8 mouse cellular contexts compared by ENCODE assay signal in the genomic region with DNA sequence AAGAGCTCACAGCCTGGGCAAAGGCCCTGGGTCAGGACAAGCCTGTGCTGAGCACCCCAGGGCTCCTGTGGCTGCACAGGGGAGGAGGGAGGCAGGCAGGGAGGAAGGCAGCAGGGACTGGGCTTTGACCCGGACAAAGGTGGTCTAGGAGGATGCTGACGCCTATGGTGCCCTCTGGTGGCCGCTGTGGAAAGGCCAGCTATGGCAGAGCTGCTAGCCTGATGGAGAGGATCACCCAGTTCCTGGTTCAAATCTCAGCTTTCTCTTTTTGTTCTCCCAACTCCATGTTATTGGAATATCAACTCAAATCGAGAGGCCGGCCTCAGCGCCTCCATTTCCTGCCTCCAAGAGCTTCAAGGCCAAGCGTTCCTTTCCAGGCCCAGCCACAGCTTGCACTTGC. TPM values are rescaled to one million over a fixed set of nuclear protein-coding genes. Genes with fewer than 3 reads are reported as not detected.
A peak's percentile ranks its signal among the peaks of the same experiment; 100 is the strongest.
DNase-seq lines count a peak whose midpoint lies in the region; ATAC-seq and TF ChIP-seq lines count a peak whose summit lies in the region.

No protein-coding gene starts in this region.

- ATAC-seq in kidney, embryonic 16.5 days (ENCODE audit: low FRiP score, low TSS enrichment), result no peak
- no peak for ATAC-seq in lung, embryonic 14.5 days (ENCODE audit: insufficient read depth)

- WGBS in kidney, embryonic 16.5 days, result 11% methylated on average over 7 of the region's 7 CpGs
- WGBS in lung, embryonic 14.5 days, result 10% methylated on average over 7 of the region's 7 CpGs

- peaks cover 11% of the 10 kb centered on the region for H3K4me1 ChIP-seq in kidney, embryonic 16.5 days (ENCODE audit: insufficient read depth, low read length)
- peaks cover 8 to 48% of the 10 kb centered on the region in 2 experiments for H3K4me1 ChIP-seq in CH12.LX (ENCODE audit: control insufficient read depth in 1 of 2, insufficient read depth in 2 of 2)
- no peaks in the 10 kb centered on the region for H3K4me1 ChIP-seq in lung, embryonic 14.5 days (ENCODE audit: insufficient read depth)

- peak; percentile 72 for DNase-seq in kidney, adult 11 months
- peak; percentile 76 for DNase-seq in CH12.LX (ENCODE audit: extremely low read depth)
- DNase-seq in brain, adult 2 months (ENCODE audit: low read depth, low spot score), result peak; percentile 57
- peak; percentile 65 to 78 for DNase-seq in heart, postnatal 10 days
- peak; percentile 82 for DNase-seq in lung, embryonic 14.5 days
- peak; percentile 87 for DNase-seq in splenic B cell, adult 2 months (ENCODE audit: low read depth, low spot score)
- no peak for DNase-seq in layer of hippocampus, adult 8-10 months (ENCODE audit: low spot score in 2 of 2)

- dilution Hi-C loops in CH12.LX (cut with MboI; ENCODE audit: extremely low pct_ligation_motif_present, extremely low pct_unique_long_range_greater_than_20kb, low sequenced_read_pairs), result no loop called here

- no peak overlapping the region for H3K4me3 ChIP-seq in kidney, embryonic 16.5 days (ENCODE audit: low read length)
- no peak overlapping the region for H3K4me3 ChIP-seq in CH12.LX (replicated peaks in 1 of 3; ENCODE audit: low read depth in 2 of 3, low read length in 2 of 3, poor library complexity in 1 of 3)
- H3K4me3 ChIP-seq in lung, embryonic 14.5 days (ENCODE audit: low read depth, low read length), result no peak overlapping the region

- H3K27ac ChIP-seq in kidney, embryonic 16.5 days (ENCODE audit: low read length), result no peak overlapping the region
- no peak overlapping the region for H3K27ac ChIP-seq in CH12.LX (ENCODE audit: insufficient read depth, low read depth)
- H3K27ac ChIP-seq in lung, embryonic 14.5 days (ENCODE audit: low read depth), result no peak overlapping the region

- no peak overlapping the region for H3K9ac ChIP-seq in kidney, embryonic 16.5 days (replicated peaks; ENCODE audit: low read length)
- H3K9ac ChIP-seq in CH12.LX (ENCODE audit: insufficient read depth, low read depth), result no peak overlapping the region
- H3K9ac ChIP-seq in lung, embryonic 14.5 days, result no peak overlapping the region

- no peaks in the 10 kb centered on the region for H3K79me2 ChIP-seq in CH12.LX (replicated peaks; ENCODE audit: control insufficient read depth, extremely low read depth, insufficient read depth, poor library complexity, severe bottlenecking)

- H3K36me3 ChIP-seq in kidney, embryonic 16.5 days (ENCODE audit: insufficient read depth, low read length), result no peaks in the 10 kb centered on the region
- H3K36me3 ChIP-seq in CH12.LX (replicated peaks in 1 of 2; ENCODE audit: control insufficient read depth in 1 of 2, insufficient read depth in 1 of 2, low read length in 1 of 2), result no peaks in the 10 kb centered on the region
- no peaks in the 10 kb centered on the region for H3K36me3 ChIP-seq in lung, embryonic 14.5 days (ENCODE audit: insufficient read depth)
- no peaks in the 10 kb centered on the region for H3K36me3 ChIP-seq in splenic B cell, adult 2 months (ENCODE audit: control insufficient read depth, insufficient read depth, low read length, poor library complexity, severe bottlenecking)

- peak; percentile 52 for TF ChIP-seq RAD21 in CH12.LX (IDR thresholded peaks at IDR 0.05; ENCODE audit: low read depth, low read length)

- in situ Hi-C loops in CH12.LX (cut with MboI; ENCODE audit: low pct_ligation_motif_present, low pct_unique_long_range_greater_than_20kb, low sequenced_read_pairs), result no loop called here

- peaks cover 4% of the 10 kb centered on the region; the same call in 1 of the 2 replicates for H3K9me3 ChIP-seq in kidney, embryonic 16.5 days (ENCODE audit: low read length)
- no peaks in the 10 kb centered on the region for H3K9me3 ChIP-seq in CH12.LX (replicated peaks; ENCODE audit: low read length)
- no peaks in the 10 kb centered on the region for H3K9me3 ChIP-seq in lung, embryonic 14.5 days (ENCODE audit: low read depth, low read length)

- peak; percentile 74 to 81; a peak in 3 of 4 replicates for TF ChIP-seq CTCF in CH12.LX (conservative IDR thresholded peaks at IDR 0.05 in 1 of 2, IDR thresholded peaks at IDR 0.05 in 1 of 2; ENCODE audit: low read depth in 2 of 2, low read length in 2 of 2)
- TF ChIP-seq CTCF in lung, embryonic 14.5 days (IDR thresholded peaks at IDR 0.05; ENCODE audit: low read depth), result peak; percentile 84

- TF ChIP-seq POLR2A in CH12.LX (IDR thresholded peaks at IDR 0.05; ENCODE audit: low read depth, low read length), result no peak

- no peaks in the 10 kb centered on the region for H3K27me3 ChIP-seq in kidney, embryonic 16.5 days (ENCODE audit: insufficient read depth, low read length)
- H3K27me3 ChIP-seq in CH12.LX (replicated peaks), result peaks cover 7% of the 10 kb centered on the region
- H3K27me3 ChIP-seq in lung, embryonic 14.5 days (ENCODE audit: insufficient read depth, low read length), result no peaks in the 10 kb centered on the region
- no peaks in the 10 kb centered on the region for H3K27me3 ChIP-seq in splenic B cell, adult 2 months (ENCODE audit: control insufficient read depth, insufficient read depth, low read length, poor library complexity, severe bottlenecking)

- no peak overlapping the region for H3K4me2 ChIP-seq in kidney, embryonic 16.5 days (replicated peaks; ENCODE audit: low read depth, low read length)
- H3K4me2 ChIP-seq in CH12.LX (ENCODE audit: insufficient read depth, low read depth, poor library complexity, severe bottlenecking), result no peak overlapping the region
- no peak overlapping the region for H3K4me2 ChIP-seq in lung, embryonic 14.5 days

- intact Hi-C loops in heart, postnatal 10 days (cut with DNase I), result loop anchor here (2.0 to 10.0 kb wide), 2 partner anchors 31 to 55 kb away; partner anchors contain the start of genes BC025920 and Tle6

- no peak for TF ChIP-seq EP300 in CH12.LX (IDR thresholded peaks at IDR 0.05; ENCODE audit: low read length)

TF ChIP-seq in CH12.LX, 34 proteins besides CTCF, POLR2A, EP300 and RAD21:
- TF ChIP-seq ELF1 (IDR thresholded peaks at IDR 0.05; ENCODE audit: low read depth, low read length), result peak; percentile 34; the same call in 1 of the 2 replicates
- peak; percentile 64 for TF ChIP-seq SMC3 (IDR thresholded peaks at IDR 0.05; ENCODE audit: low read depth, low read length)
- TF ChIP-seq IRF4 (IDR thresholded peaks at IDR 0.05; ENCODE audit: low read depth, low read length), result no peak
- TF ChIP-seq MEF2A (IDR thresholded peaks at IDR 0.05; ENCODE audit: borderline replicate concordance, low read depth, low read length), result no peak
- no peak for TF ChIP-seq ETS1 (conservative IDR thresholded peaks at IDR 0.05; ENCODE audit: low read depth, low read length)

RNA-seq across cellular contexts. Expression of gene Gna11, which starts 5.3 kb away (rescaled TPM):
- 92.3 and 92.7 TPM in 2 replicates for polyA plus RNA-seq in kidney, embryonic 16.5 days (2015; fragmentation: Nextera tagmentation; extraction: Ambion mirVana)
- 7.2 and 9.0 TPM in 2 replicates for total RNA-seq in CH12.LX (2012; rRNA removed)
- 4.1 and 4.3 TPM in 2 replicates for total RNA-seq in CH12.LX (2014; rRNA removed)
- polyA plus RNA-seq in CH12.LX (2012; ENCODE audit: insufficient read length, low read depth), result 6.9 and 8.7 TPM in 2 replicates
- 10 to 100 TPM; 59.2 to 60.6 TPM for total RNA-seq in heart, postnatal 10 days (2021)
- 81.2 and 88.2 TPM in 2 replicates for polyA plus RNA-seq in lung, embryonic 14.5 days (2014; fragmentation: Nextera tagmentation; extraction: Ambion mirVana)
- 100 to 1,000 TPM; 106 to 120 (median 114) TPM for total RNA-seq in layer of hippocampus, adult 8-10 months (2022)

RNA-seq across cellular contexts. Expression of gene Aes, which starts 9.0 kb away (rescaled TPM):
- polyA plus RNA-seq in kidney, embryonic 16.5 days (2015; fragmentation: Nextera tagmentation; extraction: Ambion mirVana), result 322 and 487 TPM in 2 replicates
- total RNA-seq in CH12.LX (2012; rRNA removed) (93.5 and 114 TPM in 2 replicates), CH12.LX (2014; rRNA removed) (7.3 and 11.5 TPM in 2 replicates)
- polyA plus RNA-seq in CH12.LX (2012; ENCODE audit: insufficient read length, low read depth), result 23.4 and 25.1 TPM in 2 replicates
- 100 to 1,000 TPM; 867 to 890 TPM for total RNA-seq in heart, postnatal 10 days (2021)
- 360 and 404 TPM in 2 replicates for polyA plus RNA-seq in lung, embryonic 14.5 days (2014; fragmentation: Nextera tagmentation; extraction: Ambion mirVana)
- 100 to 1,000 TPM; 659 to 695 (median 670) TPM for total RNA-seq in layer of hippocampus, adult 8-10 months (2022)

RNA-seq across cellular contexts. Expression of gene Tle2, which starts 24.1 kb away (rescaled TPM):
- 41.0 and 52.0 TPM in 2 replicates for polyA plus RNA-seq in kidney, embryonic 16.5 days (2015; fragmentation: Nextera tagmentation; extraction: Ambion mirVana)
- total RNA-seq in CH12.LX (2012; rRNA removed) (0.30 TPM in 1 of 2 replicates, not detected in the other), CH12.LX (2014; rRNA removed) (not detected in 2 replicates)
- 0.29 TPM in 1 of 2 replicates, not detected in the other for polyA plus RNA-seq in CH12.LX (2012; ENCODE audit: insufficient read length, low read depth)
- total RNA-seq in heart, postnatal 10 days (2021), result 10 to 100 TPM in 1 of 2 experiments, 1 to 10 TPM in 1; 8.1 to 11.2 TPM
- 27.5 and 32.5 TPM in 2 replicates for polyA plus RNA-seq in lung, embryonic 14.5 days (2014; fragmentation: Nextera tagmentation; extraction: Ambion mirVana)
- 10 to 100 TPM; 34.5 to 59.9 (median 38.5) TPM for total RNA-seq in layer of hippocampus, adult 8-10 months (2022)

RNA-seq across cellular contexts. Expression of gene Gna15, which starts 26.2 kb away (rescaled TPM):
- polyA plus RNA-seq in kidney, embryonic 16.5 days (2015; fragmentation: Nextera tagmentation; extraction: Ambion mirVana), result 0.70 and 0.98 TPM in 2 replicates
- total RNA-seq in CH12.LX (2012; rRNA removed), result 9.9 and 10.0 TPM in 2 replicates
- 5.2 and 5.5 TPM in 2 replicates for total RNA-seq in CH12.LX (2014; rRNA removed)
- polyA plus RNA-seq in CH12.LX (2012; ENCODE audit: insufficient read length, low read depth), result 4.9 and 5.2 TPM in 2 replicates
- total RNA-seq in heart, postnatal 10 days (2021), result under 1 TPM; 0.60 to 0.74 TPM
- 1.1 and 1.7 TPM in 2 replicates for polyA plus RNA-seq in lung, embryonic 14.5 days (2014; fragmentation: Nextera tagmentation; extraction: Ambion mirVana)
- total RNA-seq in layer of hippocampus, adult 8-10 months (2022), result 1 to 10 TPM; 2.5 to 9.7 (median 5.7) TPM

RNA-seq across cellular contexts. Expression of gene S1pr4, which starts 50.3 kb away (rescaled TPM):
- 1.5 and 1.7 TPM in 2 replicates for polyA plus RNA-seq in kidney, embryonic 16.5 days (2015; fragmentation: Nextera tagmentation; extraction: Ambion mirVana)
- total RNA-seq in CH12.LX (2012; rRNA removed) (0.25 and 0.30 TPM in 2 replicates), CH12.LX (2014; rRNA removed) (not detected in 2 replicates)
- polyA plus RNA-seq in CH12.LX (2012; ENCODE audit: insufficient read length, low read depth), result 0.16 and 0.19 TPM in 2 replicates
- under 1 TPM; 0.86 to 0.87 TPM for total RNA-seq in heart, postnatal 10 days (2021)
- 1.3 and 1.7 TPM in 2 replicates for polyA plus RNA-seq in lung, embryonic 14.5 days (2014; fragmentation: Nextera tagmentation; extraction: Ambion mirVana)
- under 1 TPM; 0.51 to 0.80 (median 0.58) TPM for total RNA-seq in layer of hippocampus, adult 8-10 months (2022)

Comparison
In these comparisons a context has a peak if more than half of its experiments do, and no peak if none do; other contexts are left out.
1. DNase-seq: peak in kidney, adult 11 months (single experiment), CH12.LX (single experiment), brain, adult 2 months (single experiment), heart, postnatal 10 days (2 of 2), lung, embryonic 14.5 days (single experiment) and splenic B cell, adult 2 months (single experiment); none in layer of hippocampus, adult 8-10 months (0 of 2).
2. RNA of gene Gna11, which starts 5.3 kb away (total RNA-seq): 106 to 120 TPM in layer of hippocampus, adult 8-10 months and 59.2 to 60.6 TPM in heart, postnatal 10 days; 4.1 to 9.0 TPM in CH12.LX; every median in the first group is over 4 times any median in the second.
3. RNA of gene Aes, which starts 9.0 kb away (total RNA-seq): 867 to 890 TPM in heart, postnatal 10 days and 659 to 695 TPM in layer of hippocampus, adult 8-10 months; 7.3 to 114 TPM in CH12.LX; every median in the first group is over 4 times any median in the second.
4. RNA of gene Tle2, which starts 24.1 kb away (total RNA-seq): 34.5 to 59.9 TPM in layer of hippocampus, adult 8-10 months and 8.1 to 11.2 TPM in heart, postnatal 10 days; 0.30 TPM in CH12.LX; every median in the first group is over 4 times any median in the second.